Mouse (Mus musculus) R1 (cell line): ENCODE results near the gene Vti1a.

ENCODE experiments used
- DNase-seq: peaks from one replicate; pipeline ENCODE4 v3.0.0-alpha.2; 2018; ENCODE audit warnings: low read depth, low spot score

The Vti1a gene

DNA sequence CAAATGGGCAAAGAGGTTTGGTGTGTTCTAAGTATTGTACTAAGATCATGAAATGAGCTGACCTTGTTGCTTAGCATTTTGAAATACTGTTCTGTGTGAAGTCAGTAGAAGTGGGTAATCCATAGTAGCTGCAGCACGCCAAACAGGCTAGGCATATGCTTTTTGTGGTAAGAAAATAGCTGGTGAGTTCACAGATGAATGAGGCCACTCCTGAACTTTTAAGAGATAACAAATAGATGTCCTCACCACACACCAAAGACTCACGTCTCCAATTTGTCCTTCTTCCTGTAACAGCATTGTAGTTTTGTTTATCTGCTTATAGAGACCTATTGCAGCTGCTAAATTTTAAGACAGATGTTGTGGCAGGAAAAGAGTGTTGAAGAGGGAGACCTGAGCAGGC is 62.8 kb downstream of the Vti1a start:
- no peak for DNase-seq

DNA sequence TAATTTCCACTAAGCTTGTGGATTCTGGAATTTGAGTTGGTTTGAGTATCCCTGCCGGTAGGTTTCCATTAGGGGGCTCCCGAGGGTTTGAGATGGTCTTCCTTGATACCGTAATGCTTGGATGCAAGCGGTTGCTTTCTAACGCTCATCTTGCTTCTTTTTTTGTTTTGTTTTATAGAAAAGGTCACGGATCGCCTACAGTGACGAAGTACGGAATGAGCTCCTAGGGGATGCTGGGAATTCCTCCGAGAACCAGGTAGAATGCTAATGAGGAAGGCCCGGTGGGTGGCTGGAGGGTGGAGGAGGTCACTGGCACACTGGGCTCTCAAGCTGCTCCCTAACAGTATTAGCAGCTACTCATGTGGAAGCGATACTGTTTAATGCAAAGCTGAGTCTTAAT is 64.7 kb downstream of the Vti1a start:
- peak; percentile 57 for DNase-seq

- no peak for DNase-seq
Observed at GRCm38 (mm10) chr19:55381343-55381742, 65.2 kb downstream of the Vti1a start.

DNA sequence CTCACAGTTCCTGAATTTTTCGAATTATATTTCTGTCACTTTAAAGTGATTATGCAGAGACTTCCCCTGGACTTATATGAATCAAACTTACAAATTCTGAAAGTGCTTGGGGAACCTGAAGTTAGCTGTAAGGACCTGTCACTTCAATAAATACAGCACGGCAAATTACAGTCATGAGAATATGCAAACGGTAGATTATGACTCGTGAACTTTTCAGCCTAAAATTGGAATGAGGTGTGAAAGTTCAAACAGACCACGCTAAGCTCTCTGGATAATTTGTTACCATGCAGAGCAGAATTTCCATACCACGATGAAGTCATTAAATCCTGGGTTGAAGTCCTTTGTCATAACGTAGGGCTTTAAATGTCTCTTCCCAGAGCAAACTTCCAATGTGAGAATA is 66.7 kb downstream of the Vti1a start:
- no peak for DNase-seq

GRCm38 (mm10) chr19:55384634-55385033 is 68.5 kb downstream of the Vti1a start:
- peak; percentile 38 for DNase-seq

- no peak for DNase-seq
Observed at GRCm38 (mm10) chr19:55389019-55389418, 72.9 kb downstream of the Vti1a start.

DNA sequence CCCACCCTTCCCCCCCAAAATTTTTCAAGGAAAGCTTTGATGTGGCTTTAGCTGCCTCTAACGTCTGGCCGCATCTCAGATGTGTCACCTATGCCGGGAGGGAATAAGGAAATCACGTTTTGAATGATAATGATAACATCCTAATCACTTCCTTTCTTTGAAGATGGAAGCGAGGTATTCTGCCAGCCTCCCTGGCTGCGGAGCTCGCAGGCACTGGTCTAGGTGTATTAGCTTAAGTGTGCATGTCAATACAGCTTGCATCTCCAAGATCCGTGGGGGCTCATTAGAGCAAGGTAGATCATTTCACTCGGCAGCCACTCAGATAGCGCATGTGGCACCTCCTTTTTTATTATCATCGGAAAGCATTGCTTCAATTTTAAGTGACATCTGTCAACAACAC is 74.2 kb downstream of the Vti1a start:
- DNase-seq, result no peak

GRCm38 (mm10) chr19:55401638-55402037 is 85.5 kb downstream of the Vti1a start:
- DNase-seq, result no peak

DNA sequence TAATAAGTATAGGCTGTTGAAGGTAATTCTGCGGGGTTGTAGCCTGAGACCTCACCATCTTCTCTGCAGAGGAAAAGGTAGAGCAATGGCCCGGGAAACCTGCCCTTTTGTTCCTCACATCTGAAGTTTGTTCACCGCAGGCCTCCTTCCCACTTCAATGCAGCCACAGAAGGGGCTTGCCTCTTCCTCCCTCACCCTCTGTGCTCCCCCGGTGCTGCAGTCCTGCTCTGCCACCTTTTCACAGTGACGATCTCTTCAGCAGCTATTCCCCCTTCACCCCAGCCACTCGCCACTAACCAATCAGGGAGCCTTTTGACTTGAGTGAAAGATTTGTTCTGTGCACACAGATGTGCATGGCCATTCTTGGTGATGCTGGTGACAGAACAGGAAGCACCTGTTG is 92.4 kb downstream of the Vti1a start:
- DNase-seq, result no peak

- no peak for DNase-seq
Observed at GRCm38 (mm10) chr19:55411415-55411814, 95.3 kb downstream of the Vti1a start.

GRCm38 (mm10) chr19:55411894-55412293 is 95.8 kb downstream of the Vti1a start:
- DNase-seq, result no peak

- DNase-seq, result peak; percentile 73
Observed at GRCm38 (mm10) chr19:55414050-55414449, 98.0 kb downstream of the Vti1a start.

DNA sequence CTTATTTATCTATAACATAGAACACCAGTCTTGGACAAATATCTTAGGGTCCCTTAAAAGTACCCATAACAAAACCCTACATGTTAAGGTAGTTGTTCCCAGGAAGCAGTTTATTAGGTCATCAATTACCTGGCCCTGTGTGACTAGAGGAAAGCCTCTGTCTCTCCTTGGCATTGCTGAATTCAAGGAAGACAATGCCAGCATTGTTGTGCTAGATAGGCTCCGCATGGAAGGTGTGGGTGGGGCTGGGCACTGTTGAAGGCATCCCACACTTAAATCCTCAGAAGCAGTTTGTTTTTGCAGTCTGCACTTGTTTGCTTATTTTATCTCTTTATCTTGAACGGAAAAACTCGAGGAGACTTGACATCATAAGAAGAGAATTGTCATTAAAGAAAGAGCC is 102.7 kb downstream of the Vti1a start:
- DNase-seq, result peak; percentile 62

GRCm38 (mm10) chr19:55419961-55420360 is 103.9 kb downstream of the Vti1a start:
- no peak for DNase-seq

DNA sequence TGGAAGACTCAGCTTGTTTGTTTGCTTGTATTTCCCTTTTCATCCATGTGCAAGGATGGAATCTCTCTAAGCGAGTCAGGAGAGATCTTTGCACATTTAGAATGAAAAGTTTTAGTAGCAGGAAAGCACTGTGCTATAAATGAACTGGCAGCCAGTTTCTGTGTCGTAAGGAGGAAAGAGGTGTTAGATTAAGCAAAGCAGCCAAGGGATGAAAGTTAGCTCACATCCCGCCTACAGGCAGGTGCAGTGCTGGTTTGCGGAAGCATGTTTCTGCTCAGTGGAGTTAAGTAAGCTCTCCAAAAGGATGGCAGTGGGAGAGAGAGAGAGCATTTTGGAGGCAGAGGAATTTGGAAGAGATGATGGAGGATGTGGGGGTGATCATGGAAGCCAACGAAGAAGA is 105.7 kb downstream of the Vti1a start:
- no peak for DNase-seq

GRCm38 (mm10) chr19:55422311-55423064 is 106.4 kb downstream of the Vti1a start:
- DNase-seq, result no peak

DNA sequence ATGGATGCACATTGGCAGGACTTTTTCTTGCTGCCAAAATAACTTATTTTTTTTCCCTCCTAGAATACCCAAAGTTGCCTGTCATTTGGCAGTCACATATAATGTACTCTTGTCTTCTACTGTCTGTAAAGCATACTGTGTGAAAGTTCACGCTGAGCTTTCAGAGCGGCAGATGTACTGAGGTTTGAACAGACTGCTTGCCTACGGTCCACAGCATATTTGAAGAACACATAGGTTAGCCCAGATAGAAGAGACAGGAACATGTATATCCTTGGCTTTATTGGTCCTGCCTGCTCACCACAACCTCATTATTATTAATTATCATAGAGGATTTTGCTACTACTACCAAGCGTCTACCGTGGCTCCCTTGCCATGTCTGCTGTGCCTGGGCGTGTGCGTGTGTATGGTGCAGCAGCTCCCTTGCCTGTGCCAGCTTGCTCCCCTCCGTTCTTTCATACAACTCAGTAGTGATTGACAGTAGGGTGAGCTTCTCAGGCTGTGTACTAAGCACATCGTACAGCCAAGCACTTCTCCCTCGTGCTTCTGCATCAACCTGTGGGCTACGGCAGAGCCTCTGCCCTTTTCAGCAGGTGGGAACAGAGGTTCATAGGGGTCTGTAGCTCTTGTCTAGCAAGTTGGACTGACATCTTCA is 107.1 kb downstream of the Vti1a start:
- DNase-seq, result no peak

DNA sequence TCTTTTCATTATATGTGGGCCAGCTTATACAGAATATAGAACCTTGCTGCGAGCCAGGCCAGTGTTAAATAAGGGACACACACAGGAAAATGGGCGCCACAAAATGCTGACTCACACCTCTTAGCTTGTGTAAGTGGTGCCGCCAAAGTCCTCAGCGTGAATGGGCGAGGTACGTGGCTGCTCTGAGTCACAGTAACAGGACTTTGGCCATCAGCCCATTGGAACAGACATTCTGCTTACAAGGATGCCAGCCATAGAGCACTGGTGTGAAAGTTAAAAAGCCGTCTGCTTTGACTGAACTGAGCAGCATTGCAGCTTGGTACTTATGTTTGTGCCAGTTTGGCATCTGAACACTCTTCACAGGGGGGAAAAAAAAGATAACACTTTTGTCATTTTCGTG is 107.9 kb downstream of the Vti1a start:
- DNase-seq, result no peak

GRCm38 (mm10) chr19:55424507-55424906 is 108.4 kb downstream of the Vti1a start:
- no peak for DNase-seq

DNA sequence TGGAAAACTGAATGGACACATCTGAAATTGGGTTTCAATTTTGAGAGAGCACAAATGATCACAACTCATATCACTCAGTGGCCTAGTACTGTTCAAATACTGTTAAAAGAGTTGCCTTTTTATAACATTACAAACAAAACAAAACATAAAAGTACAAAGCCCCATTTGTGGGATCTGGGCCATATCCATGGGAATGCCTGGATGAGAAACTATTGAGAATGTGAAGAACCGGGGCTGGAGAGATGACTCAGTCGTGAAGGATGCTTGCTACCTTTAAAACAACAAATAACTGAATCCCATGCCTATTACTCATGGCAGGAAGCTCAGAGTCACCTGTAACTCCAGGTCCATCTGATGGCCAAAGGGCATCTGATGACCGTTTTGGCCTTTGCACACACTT is 124.2 kb downstream of the Vti1a start:
- DNase-seq, result no peak

DNA sequence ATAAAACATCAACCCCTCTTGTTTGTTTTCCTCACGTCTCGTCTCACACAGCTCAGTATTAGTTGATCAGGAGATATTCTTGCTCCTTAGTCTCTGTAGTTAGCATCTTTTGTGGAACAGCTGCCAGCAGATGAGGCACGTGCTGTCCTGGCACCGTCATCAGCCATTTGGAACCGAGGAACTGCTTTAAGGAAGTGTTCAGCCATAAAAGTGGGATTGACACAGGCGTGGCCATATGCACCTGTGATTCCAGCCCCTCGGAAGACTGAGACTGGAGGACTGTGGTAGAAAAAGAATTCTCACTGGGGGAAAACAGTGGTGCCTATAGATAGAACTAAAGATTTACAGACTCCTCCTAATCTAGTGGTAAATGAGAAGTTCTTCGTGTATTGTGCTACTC is 127.5 kb downstream of the Vti1a start:
- no peak for DNase-seq

- no peak for DNase-seq
Observed at GRCm38 (mm10) chr19:55449084-55449483, 133.0 kb downstream of the Vti1a start.

- DNase-seq, result no peak
Observed at GRCm38 (mm10) chr19:55449506-55449905, 133.4 kb downstream of the Vti1a start.
